Mouse (Mus musculus): ENCODE results near the gene Trub2.
A peak's percentile ranks its signal among the peaks of the same experiment; 100 is the strongest.

DNA sequence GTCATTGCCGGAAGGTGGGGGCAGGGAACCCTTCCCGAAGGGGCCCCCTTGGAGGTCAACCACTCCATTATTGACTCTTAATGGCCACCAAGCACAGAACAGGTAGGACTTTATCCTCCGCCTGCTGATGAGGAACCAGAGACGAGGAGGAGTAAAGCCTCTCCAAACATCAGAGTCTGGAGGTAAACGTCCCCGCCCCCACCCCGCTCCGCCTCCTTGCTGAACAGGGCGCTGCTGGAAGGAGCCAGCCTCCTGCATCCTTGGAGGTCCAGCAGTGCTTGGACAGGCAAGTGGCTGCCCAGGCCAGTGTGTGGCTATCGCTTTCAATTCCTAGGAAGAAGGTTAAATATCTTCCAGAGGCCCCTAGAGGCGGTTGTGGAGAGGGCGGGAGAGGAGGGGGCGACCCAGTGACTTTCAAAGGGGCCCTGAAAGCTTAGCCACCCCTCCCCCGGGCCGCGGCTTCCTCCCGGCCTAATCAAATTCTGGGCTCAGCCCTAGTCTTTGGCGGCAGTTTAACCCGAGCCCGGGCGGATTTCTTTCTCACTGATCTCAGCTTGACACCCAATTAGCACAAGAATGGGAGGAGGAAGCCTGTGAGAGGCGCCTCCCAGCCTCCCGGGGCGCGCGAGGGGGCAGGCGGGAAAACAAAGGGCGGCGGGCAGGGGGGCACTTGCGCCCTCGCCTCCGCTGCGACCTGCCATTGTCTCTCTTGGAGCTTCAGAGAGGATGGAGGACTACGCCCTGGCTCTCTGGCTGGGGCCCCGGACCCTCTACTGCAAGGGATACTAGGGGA lies 31.9 kb upstream of the Trub2 start, which contains the start of gene Urm1:
- no peak for TF ChIP-seq CTCF (IDR thresholded peaks at IDR 0.05; ENCODE audit: borderline replicate concordance, insufficient read depth, low read depth, low read length)
- TF ChIP-seq POLR2A (IDR thresholded peaks at IDR 0.05; ENCODE audit: borderline replicate concordance, insufficient read depth, low read length) = peak; percentile 44; the same call in 1 of the 2 replicates

Data from cerebellum, adult 2 months (tissue).